Mouse (Mus musculus) kidney, adult 18-20 months (tissue): ENCODE results near the gene Tma16.

Source experiments
- DNase-seq: peaks from one replicate; pipeline ENCODE4 v3.0.0; 2021

Gene Tma16

DNA sequence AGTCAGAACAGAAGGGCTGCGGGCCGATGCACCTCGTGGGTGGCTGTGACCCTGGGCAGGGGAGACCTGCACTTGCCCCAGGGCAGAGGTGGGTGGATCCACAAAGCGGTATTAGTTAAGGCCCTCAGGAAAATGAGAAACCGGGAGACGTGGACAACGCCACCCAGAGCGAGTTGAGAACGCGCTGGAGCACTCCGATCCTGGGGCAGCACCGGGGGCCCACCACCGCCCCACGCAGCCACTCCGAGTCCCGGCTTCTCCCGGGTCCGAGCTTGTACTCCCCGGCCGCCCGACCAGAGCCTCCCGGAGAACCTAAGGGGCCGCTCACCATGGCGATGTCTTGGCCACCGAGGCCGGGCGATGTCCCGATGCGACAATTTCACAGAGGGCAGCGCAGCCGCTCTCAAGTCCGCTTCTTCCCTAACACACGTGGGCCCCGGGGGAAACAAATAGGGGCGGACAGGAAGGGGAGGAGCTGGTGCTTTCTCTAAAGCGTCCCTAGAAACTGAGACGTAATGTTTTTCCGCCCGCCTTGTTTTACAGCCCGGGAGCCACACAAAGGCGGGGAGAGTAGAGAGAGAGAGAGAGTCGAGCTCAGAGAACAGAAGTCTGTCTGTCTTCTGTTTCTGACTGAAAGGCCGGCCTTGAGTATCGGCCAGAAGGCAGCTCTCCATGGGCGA lies at the start of gene Tma16:
Gene Tma16 (minus strand): TSS at position 447 of the 680 bp plus-strand sequence.
- DNase-seq: peak; percentile 84

DNA sequence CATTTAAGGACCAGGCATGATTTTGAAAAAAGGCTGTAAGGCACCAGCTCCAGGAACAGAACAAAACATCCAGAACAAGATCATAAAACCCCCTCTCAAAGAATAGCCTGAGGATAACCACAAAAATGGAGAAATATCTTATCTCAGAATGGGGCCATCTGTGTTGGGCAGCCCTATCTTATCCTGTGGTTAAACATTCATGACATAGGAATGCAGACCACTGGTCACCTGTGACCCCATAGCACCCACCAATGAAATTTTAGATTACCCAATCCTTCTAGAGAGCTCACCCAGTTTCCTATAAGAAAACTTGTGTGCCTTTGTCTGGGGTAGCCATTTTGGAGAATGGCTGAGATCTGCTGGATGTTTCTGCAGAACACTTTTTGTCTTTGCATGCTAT lies 34.2 kb upstream of the Tma16 start:
- no peak for DNase-seq

DNA sequence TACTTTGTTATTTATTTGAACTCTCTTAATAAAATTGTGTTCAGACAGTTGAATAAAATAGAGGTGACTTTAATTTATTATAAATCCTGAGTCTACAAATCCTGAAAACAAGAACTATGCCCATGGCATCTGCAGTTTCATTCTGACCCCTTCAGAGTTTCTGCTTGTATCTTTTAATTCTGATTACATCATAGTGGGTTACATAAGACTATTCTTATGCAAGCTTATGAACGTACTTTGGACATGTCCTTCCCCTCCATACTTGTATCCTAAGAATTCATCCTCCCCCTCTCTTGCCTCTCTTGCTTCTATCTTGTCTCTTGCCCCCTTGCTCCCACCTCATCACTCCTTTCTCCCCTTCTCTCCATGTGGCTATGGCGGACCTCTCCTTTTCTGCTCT lies 32.8 kb upstream of the Tma16 start:
- DNase-seq: no peak

DNA sequence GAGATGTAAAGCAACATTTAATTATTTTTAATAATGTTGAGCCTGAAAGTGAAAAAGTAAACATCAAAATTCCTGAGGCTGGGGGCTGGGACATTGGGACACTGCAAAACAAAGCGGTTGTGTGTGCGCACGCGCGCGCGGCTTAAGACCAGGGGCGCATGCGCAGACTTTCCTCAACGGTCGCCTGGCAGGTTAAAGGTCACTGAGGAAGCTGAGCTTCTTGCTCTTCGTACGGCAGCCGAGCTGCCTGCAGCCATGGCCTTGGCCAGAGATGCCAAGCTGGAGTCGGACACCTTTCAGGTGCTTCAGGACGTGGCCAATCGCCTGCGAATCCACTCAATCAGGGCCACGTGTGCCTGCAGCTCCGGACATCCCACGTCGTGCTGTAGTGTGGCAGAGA lies 25.2 kb upstream of the Tma16 start, which contains the start of gene Tktl2:
Gene Tktl2 (plus strand): TSS at position 220 of the 400 bp plus-strand sequence.
- DNase-seq: no peak

DNA sequence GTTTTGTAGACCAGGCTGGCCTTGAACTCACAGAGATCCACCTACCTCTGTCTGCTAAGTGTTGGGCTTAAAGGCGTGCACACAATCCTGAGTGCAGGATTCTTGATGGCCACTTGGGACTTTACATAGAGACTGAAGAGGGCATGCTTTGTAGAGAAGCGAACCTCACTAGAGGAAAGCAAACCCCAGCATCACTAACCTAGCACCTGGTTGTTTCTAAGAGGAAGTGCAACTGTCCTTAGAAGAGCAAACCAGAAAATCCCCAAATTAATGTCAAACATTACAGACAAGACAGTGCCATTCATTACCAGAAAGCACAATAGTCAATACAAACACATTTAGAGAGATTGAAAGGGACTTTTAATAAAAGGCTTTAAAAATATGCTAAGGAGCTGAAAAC lies 17.1 kb upstream of the Tma16 start:
- DNase-seq: no peak

DNA sequence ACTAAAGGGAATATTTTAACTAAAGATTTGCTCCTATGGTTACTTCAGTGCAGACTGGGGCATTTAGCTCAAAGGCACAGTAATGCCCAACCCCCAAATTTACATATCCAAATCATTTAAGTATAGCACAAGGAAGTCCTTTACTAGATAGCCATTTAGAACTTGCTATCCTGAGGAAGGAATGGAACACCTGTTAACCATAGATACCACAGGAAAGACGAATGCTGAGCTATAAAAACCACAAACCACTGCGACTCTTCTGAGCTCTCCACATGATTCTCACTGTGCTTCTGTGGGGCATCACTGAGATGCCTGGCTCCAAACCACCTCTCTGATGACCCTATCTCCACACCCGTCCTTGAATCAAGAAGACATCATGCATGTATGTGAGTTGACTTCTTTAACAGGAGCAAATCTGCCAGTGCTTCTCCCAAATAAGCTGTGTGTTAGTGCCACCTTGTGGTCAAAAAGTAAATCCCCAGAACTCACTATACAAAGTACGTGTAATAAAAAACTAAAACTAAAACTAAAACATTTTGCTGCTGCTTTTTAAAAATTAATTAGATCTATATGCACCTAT lies 10.8 kb upstream of the Tma16 start:
- peak; percentile 24 for DNase-seq

DNA sequence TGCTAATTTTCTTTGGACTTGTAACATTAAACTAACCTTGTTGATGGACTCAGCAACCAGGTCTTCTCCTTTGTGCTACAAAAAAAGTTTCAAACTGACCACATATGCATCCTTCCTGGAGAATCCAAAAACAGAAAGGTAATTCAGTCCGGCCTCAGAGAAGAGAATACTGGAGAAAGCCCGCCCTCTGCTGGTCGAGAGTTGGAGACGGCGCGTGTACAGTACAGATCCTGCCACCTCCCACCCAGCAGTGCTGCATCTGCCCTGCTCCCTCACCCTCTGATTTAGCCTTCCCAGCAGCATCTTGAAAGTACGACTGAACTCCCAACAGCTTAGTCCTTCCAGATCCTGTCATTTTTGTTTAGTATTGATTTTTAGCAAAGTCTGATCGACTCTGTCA lies 9.4 kb upstream of the Tma16 start:
- peak; percentile 71 for DNase-seq

DNA sequence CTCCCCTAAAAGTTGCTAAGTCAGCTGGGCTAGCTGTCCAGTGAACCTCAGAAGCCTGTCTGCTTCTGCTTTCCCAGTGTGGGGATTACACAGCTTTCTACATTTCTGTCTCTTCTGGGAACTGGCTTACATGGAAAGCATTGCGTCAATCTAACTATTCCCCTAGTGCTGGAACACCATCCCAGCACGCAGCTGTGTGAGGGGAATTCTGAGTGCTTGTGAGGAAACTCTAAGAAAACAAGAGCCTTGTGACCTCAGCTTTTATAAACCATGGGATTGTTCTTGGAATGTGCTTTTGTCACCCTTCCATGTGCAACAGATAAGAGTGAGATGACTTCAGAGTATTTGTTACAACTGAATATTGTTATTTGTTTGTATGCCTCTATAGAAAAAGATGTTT lies 8.2 kb upstream of the Tma16 start:
- no peak for DNase-seq

DNA sequence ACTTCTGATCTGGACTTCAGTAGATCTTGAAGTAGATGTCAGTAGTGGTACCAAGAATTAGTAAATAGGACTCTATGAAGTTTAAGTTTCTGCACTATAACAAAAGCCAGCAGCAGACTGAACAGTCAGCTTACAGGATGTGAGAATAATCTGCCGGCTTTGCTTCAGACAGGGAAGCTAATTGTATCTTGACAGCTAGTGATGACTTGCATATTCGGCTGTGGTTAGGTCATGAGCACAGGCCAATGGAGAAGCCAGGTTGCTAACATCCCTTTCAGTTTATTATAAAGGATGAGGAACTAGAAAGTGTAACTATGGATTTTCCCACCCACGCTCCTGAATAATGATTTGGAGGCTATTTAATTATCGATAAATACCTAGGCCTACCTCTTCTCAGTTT lies 4.3 kb upstream of the Tma16 start:
- DNase-seq: no peak

DNA sequence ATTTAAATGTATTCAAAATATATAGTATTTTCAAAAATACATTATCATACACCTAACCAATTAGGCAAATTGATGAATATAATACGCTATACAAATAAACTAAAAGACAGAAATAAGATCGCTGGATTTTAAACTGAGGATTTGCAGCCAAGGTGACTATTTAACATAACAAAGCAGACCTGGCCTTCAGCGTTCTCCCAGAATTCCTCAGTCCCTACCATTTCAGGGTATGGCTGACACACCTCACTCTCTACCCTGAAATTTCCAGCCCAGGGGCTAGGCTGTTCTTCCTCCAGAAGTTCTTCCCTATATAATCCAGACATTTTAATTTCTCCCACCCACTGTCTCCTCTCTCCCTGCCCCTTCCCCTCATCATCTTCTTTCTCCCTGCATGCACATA lies 2.2 kb upstream of the Tma16 start:
- no peak for DNase-seq

DNA sequence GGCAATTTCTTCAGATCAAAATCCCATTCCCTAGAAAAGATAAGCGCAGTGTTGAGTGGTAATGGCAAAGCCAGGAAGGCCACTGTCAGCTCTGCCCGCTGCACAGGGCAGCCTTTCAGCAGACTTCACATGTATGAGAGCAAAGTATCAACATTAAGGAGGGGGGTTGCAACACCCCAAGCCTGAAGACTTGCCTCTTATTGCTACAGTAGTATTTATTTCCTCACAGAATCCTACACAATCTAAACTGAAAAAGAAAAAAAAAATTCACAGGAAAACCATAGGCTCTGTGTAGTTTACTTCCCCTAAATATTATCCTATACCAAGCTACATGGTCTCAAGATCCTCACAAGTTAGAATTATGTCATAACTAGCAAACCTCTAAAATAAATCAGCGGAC lies 9.4 kb downstream of the Tma16 start:
- no peak for DNase-seq

DNA sequence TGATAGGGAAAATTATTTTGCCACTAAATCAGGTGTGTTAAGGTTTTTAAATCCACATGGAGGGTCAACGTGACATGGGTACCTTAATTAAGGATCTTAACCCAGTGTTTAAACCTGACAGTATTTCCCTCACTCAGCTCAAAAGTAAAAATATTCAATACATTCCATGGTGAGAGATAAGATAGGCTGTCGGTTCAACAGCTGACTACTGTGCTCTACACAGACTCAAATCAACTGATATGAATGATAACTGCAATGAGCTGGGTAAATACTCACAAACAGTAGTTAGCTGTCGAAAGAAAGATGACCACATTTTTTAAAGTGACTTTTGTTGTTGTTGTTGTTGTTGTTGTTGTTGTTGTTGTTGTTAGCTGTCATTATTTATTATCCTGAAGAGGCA lies 16.5 kb downstream of the Tma16 start:
- no peak for DNase-seq

DNA sequence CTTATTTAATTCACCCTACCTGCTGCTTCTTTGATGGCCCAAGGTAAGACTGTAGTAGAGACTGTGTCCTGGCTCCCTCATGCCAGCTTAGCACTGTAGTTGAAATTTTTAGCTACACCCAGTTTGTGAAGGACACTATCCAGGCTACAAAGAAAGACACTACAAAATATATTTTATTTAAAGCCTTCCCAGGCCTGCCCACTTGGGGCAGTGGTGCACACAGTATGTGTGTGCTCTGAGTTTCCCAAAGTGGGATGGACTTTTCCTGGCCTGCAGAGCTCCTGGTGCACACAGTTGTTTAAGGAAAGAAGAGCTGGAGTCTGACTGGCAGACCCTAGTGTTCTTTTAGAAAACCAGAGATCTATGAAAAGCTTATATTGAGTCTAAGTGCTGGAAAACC lies 29.3 kb downstream of the Tma16 start:
- DNase-seq: no peak

DNA sequence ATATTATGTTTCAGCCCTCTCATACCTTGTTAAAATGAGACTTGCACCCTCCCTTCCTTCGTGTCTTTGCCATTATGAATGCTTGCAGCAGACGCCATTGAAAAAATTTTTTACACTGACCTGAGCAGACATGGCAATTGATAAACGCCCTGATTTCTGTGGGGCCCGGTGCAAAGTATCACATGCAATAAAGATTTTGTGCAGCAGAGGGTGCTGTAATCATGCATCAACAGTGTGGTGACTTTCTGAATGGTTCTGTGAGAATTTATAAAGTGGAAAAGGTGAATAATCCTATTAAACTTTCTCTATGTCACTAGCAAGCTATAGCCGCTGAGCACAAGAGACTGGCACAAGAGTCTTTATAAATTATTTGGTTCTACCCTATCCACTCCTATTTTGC lies 35.6 kb downstream of the Tma16 start:
- DNase-seq: peak; percentile 38

DNA sequence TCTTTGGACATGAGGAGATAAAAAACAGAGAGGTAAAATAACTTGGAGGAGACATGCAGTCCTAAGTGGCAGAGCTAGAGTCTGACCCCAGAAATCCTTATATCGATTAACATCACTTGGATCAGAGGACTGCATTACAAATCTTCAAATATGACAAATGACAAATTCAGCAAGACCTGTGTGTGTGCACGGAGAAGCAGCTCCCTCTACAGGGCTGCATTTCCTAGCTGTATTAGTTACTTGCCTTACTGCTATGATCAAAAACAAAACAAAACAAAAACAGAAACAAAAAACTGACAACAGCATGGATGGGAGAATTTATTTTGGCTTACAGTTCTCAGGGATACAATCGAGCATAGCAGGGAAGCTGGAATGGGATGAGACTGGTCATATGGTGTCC lies 41.0 kb downstream of the Tma16 start:
- DNase-seq: no peak

DNA sequence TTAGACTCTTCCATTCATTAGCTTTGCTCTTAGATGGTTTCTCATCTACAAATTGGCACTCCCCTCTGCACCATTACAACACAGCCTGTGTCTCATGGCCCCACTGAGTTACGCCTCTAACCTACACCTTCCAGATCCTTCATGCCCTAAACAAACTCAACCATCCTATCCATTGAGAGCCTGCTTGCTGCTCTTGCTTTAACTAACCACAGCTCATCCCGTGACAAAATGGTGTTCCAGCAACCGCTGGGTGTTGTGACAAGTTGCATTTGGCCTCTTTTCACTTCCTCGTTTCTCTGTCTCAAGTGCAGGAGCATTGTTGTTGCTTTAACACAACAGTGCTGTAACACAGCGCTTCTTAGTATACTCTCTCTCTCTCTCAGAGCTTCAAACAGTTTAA lies 42.2 kb downstream of the Tma16 start:
- no peak for DNase-seq

DNA sequence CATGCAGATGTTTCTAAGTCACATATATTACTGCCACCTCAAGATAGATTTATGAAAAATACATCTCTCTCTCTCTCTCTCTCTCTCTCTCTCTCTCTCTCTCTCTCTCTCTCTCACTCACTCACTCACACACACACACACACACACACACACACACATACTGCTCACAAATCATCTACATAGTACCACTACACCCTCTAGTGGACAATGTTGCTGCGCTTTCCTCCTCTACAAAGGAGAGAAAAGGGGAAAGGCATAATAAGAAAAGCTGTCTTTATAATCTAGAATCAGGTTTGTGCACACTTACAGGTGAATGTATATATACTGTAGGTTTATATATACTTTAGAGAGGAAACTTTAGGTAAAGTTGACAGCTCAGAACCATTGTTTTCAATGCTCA lies 43.6 kb downstream of the Tma16 start:
- DNase-seq: no peak

DNA sequence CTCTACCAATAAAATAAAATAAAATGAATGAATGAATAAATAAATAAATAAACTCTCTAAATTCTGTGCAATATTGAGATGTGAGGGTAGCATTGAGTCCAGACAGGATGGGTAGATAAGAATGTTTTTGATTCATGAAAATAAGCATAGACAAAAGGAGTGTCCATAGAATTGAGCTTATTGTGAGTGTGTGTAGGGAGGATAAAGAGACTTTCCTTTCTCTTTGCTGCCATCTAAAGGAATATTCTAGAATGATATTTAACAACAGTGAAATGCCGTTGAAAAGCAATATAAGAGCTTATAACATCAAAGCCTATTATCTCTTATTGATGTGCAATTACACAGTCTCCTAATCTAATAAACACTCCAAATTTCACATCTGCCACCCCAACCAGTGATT lies 45.2 kb downstream of the Tma16 start:
- DNase-seq: no peak

DNA sequence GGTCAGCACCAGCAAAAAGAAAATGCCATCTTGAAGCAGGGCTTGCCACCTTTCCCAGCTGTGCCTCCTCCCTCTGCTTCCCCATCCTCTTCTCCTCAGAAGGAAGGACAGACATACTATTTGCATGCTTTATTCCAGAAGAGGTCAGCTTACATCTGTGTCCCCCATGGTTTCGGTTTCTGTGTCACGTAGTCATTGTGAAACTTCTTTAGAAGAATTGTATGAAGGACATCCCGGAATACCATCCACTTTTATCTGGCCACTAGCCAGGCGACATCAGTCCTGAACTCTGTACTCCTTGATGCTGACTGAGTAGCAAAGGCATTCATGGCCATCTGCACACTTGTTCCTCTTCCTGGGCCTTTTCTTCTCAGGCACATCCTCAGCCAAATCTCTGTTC lies 47.9 kb downstream of the Tma16 start:
- DNase-seq: peak; percentile 6

DNA sequence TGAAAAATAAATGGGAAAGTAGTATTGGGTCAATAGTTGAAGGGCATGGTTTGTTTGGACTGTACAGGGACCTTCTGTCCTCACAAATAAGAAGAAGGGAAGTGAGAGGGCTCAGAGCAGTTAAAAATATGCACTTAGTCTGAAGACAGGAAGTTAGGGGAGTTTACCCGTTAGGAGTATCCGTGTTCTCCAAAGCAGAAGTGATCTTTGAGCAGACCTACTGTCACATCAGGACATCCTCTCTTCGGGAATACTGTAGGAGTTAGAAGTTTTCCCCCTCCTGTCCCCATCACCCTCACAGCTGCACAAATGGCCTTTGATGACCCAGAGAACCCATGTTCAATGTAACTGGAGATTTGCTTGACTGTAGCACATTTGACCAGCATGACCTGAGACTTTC lies 48.4 kb downstream of the Tma16 start:
- no peak for DNase-seq

DNA sequence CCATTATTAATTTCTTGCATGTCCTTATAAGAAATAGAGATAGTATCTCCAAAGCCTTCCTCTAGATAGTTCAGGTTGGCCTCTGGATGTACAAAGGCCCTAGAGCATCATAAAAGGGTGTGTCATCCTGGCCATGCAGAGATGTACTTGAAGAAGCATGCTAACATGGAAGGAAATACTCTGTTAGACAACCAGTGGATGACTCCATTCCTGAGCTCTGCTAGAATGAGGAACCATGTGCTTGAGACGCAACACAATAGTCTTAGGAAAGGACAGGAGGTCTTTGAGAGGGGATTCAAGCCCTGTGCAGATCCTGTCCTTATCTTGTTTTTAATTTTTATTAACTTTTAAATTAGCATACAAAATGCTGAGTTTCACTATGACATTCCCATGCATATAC lies 49.5 kb downstream of the Tma16 start:
- DNase-seq: no peak

DNA sequence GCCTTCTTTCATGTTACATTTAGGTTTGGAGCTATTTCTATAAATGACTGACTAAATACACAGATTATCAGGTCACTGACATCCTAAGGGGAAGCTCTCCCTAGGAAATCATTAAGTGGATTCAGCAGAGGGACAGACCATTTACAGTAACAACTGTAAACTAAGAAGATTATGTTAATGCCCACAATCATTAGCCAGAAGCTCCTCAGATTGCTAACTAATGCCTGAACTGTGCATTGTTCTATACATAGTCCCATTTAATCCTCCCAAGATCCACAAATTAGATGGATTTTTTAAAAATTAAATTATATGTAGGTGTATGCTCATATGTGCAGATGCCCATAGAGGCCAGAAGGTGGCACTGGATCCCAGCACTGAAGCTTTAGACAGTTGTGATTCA lies 52.8 kb downstream of the Tma16 start:
- no peak for DNase-seq

DNA sequence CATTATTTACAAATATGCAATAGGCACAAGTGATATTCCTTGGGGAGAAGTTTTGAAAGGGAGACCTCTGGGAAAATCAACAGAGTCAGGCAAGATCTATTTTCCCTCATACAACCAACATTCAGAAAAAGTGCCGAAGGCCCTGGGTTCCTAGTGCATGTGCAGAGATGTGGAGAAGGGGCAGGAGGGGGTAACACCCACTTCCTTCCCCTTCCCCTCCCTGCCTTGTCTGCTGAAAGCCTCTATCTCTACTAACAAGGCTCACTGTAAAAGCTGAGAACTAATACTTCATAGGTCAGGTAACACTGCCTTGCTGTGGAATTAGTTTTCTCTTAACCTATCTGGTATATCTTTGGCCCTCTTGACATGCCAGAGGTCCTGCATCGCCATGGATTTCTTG lies 55.7 kb downstream of the Tma16 start:
- DNase-seq: no peak
